Mouse (Mus musculus): ENCODE data around the gene Fkbp15. TPM values are rescaled to one million over a fixed set of nuclear protein-coding genes. Genes with fewer than 3 reads are reported as not detected.
A peak's percentile ranks its signal among the peaks of the same experiment; 100 is the strongest.

The Fkbp15 gene
- polyA plus RNA-seq, 1 experiment = 22.1 TPM

DNA sequence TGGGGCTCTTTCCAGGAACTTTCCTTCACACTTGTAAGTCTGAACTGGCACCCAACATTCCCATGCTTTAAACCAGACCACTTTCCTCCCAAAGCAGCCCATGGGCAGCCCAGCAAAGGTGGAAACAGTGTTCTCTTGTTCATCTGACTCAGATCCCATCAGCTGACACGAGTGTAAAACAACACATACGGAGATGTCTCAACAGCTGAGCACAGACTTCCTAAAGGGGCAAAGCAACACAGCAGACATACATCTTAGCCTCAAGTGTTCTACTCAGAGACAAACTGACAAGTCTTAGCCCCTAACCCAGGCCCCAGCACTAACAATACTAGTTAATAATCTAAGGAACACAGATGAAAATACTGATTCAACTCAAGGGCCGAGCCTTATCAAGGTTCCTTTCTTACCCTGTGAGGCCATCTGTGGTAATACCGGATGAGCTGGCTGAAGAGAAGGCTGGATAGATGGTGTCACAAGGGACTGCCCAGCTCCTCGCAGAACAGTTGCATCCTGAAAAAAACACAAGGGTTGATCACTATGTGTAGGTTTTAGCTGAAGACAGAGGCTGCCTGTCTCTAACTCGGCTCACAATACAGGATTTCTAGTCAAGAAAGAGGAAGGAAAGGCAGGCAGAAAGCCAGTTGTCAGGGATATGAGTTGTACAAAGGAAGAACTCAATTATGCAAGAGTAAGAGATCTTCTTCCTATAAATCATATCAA, 31.2 kb downstream of the Fkbp15 start:
- H3K36me3 ChIP-seq (ENCODE audit: control insufficient read depth, insufficient read depth, low read length, poor library complexity, severe bottlenecking) = peaks cover 5% of the 10 kb centered on the region; the same call in 1 of the 2 replicates
- H3K27me3 ChIP-seq (ENCODE audit: control insufficient read depth, insufficient read depth, low read length, poor library complexity, severe bottlenecking) = no peaks in the 10 kb centered on the region
- TF ChIP-seq CTCF (IDR thresholded peaks at IDR 0.05; ENCODE audit: low read depth, low read length) (no peak), POLR2A (IDR thresholded peaks at IDR 0.05; ENCODE audit: insufficient read depth, low read length) (no peak), EP300 (IDR thresholded peaks at IDR 0.05; ENCODE audit: insufficient read depth, low read depth, low read length) (no peak)
- no peaks in the 10 kb centered on the region for H3K4me1 ChIP-seq (ENCODE audit: control insufficient read depth, insufficient read depth, low read length)
- no peak overlapping the region for H3K9ac ChIP-seq (ENCODE audit: low read depth, poor library complexity, severe bottlenecking)
- H3K27ac ChIP-seq (ENCODE audit: insufficient read depth, low read length) = no peak overlapping the region
- no peak overlapping the region for H3K4me3 ChIP-seq (ENCODE audit: low read depth, low read length)
- H3K9me3 ChIP-seq (replicated peaks; ENCODE audit: control insufficient read depth, insufficient read depth, low read length, poor library complexity, severe bottlenecking) = no peaks in the 10 kb centered on the region

DNA sequence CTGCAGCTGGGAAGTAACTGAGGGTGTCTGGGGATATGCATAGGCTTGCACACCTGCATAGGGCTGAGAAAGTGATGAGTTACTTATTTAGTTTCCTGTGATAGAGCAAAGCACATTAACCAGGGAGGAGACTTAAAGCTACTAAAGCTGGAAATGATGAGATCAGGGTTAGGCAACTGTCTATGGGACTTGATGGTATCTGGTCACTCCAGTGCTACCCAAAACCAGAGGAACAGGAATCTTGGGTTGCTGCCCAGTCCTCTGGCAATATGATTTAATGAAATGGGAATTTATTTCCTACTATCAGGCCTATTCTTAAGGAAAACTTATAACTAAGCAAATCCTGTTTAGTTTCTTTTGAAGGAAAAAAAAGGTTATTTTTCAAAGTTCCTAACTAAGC, 34.2 kb downstream of the Fkbp15 start:
- H3K9me3 ChIP-seq (replicated peaks; ENCODE audit: control insufficient read depth, insufficient read depth, low read length, poor library complexity, severe bottlenecking) = no peaks in the 10 kb centered on the region
- no peaks in the 10 kb centered on the region for H3K27me3 ChIP-seq (ENCODE audit: control insufficient read depth, insufficient read depth, low read length, poor library complexity, severe bottlenecking)
- TF ChIP-seq EP300 (IDR thresholded peaks at IDR 0.05; ENCODE audit: insufficient read depth, low read depth, low read length) = no peak
- no peak for TF ChIP-seq CTCF (IDR thresholded peaks at IDR 0.05; ENCODE audit: low read depth, low read length)
- no peak for TF ChIP-seq POLR2A (IDR thresholded peaks at IDR 0.05; ENCODE audit: insufficient read depth, low read length)
- H3K4me1 ChIP-seq (ENCODE audit: control insufficient read depth, insufficient read depth, low read length) = no peaks in the 10 kb centered on the region
- H3K4me3 ChIP-seq (ENCODE audit: low read depth, low read length) = no peak overlapping the region
- H3K36me3 ChIP-seq (ENCODE audit: control insufficient read depth, insufficient read depth, low read length, poor library complexity, severe bottlenecking) = peaks cover 7% of the 10 kb centered on the region
- no peak overlapping the region for H3K27ac ChIP-seq (ENCODE audit: insufficient read depth, low read length)
- H3K9ac ChIP-seq (ENCODE audit: low read depth, poor library complexity, severe bottlenecking) = no peak overlapping the region

GRCm38 (mm10) chr4:62322684-62323083, 37.7 kb downstream of the Fkbp15 start:
- H3K27me3 ChIP-seq (ENCODE audit: control insufficient read depth, insufficient read depth, low read length, poor library complexity, severe bottlenecking) = no peaks in the 10 kb centered on the region
- TF ChIP-seq CTCF (IDR thresholded peaks at IDR 0.05; ENCODE audit: low read depth, low read length) (no peak), POLR2A (IDR thresholded peaks at IDR 0.05; ENCODE audit: insufficient read depth, low read length) (no peak), EP300 (IDR thresholded peaks at IDR 0.05; ENCODE audit: insufficient read depth, low read depth, low read length) (no peak)
- H3K9ac ChIP-seq (ENCODE audit: low read depth, poor library complexity, severe bottlenecking) = no peak overlapping the region
- no peak overlapping the region for H3K4me3 ChIP-seq (ENCODE audit: low read depth, low read length)
- H3K4me1 ChIP-seq (ENCODE audit: control insufficient read depth, insufficient read depth, low read length) = no peaks in the 10 kb centered on the region
- H3K36me3 ChIP-seq (ENCODE audit: control insufficient read depth, insufficient read depth, low read length, poor library complexity, severe bottlenecking) = peaks cover 6% of the 10 kb centered on the region
- no peaks in the 10 kb centered on the region for H3K9me3 ChIP-seq (replicated peaks; ENCODE audit: control insufficient read depth, insufficient read depth, low read length, poor library complexity, severe bottlenecking)
- H3K27ac ChIP-seq (ENCODE audit: insufficient read depth, low read length) = no peak overlapping the region

- peaks cover 5% of the 10 kb centered on the region for H3K4me1 ChIP-seq (ENCODE audit: control insufficient read depth, insufficient read depth, low read length)
- TF ChIP-seq CTCF (IDR thresholded peaks at IDR 0.05; ENCODE audit: low read depth, low read length) = no peak
- no peak for TF ChIP-seq EP300 (IDR thresholded peaks at IDR 0.05; ENCODE audit: insufficient read depth, low read depth, low read length)
- no peak for TF ChIP-seq POLR2A (IDR thresholded peaks at IDR 0.05; ENCODE audit: insufficient read depth, low read length)
- peaks cover 2% of the 10 kb centered on the region; the same call in 1 of the 2 replicates for H3K36me3 ChIP-seq (ENCODE audit: control insufficient read depth, insufficient read depth, low read length, poor library complexity, severe bottlenecking)
- no peak overlapping the region for H3K4me3 ChIP-seq (ENCODE audit: low read depth, low read length)
- no peak overlapping the region for H3K9ac ChIP-seq (ENCODE audit: low read depth, poor library complexity, severe bottlenecking)
- H3K9me3 ChIP-seq (replicated peaks; ENCODE audit: control insufficient read depth, insufficient read depth, low read length, poor library complexity, severe bottlenecking) = no peaks in the 10 kb centered on the region
- no peak overlapping the region for H3K27ac ChIP-seq (ENCODE audit: insufficient read depth, low read length)
- no peaks in the 10 kb centered on the region for H3K27me3 ChIP-seq (ENCODE audit: control insufficient read depth, insufficient read depth, low read length, poor library complexity, severe bottlenecking)
Measured at GRCm38 (mm10) chr4:62318294-62318693, 42.1 kb downstream of the Fkbp15 start.

- peaks cover 2% of the 10 kb centered on the region; the same call in 1 of the 2 replicates for H3K36me3 ChIP-seq (ENCODE audit: control insufficient read depth, insufficient read depth, low read length, poor library complexity, severe bottlenecking)
Measured at GRCm38 (mm10) chr4:62316456-62316855, 43.9 kb downstream of the Fkbp15 start.

GRCm38 (mm10) chr4:62314516-62314915, 45.8 kb downstream of the Fkbp15 start:
- no peaks in the 10 kb centered on the region for H3K27me3 ChIP-seq (ENCODE audit: control insufficient read depth, insufficient read depth, low read length, poor library complexity, severe bottlenecking)
- no peak overlapping the region for H3K9ac ChIP-seq (ENCODE audit: low read depth, poor library complexity, severe bottlenecking)
- TF ChIP-seq EP300 (IDR thresholded peaks at IDR 0.05; ENCODE audit: insufficient read depth, low read depth, low read length) = no peak
- TF ChIP-seq CTCF (IDR thresholded peaks at IDR 0.05; ENCODE audit: low read depth, low read length) = no peak
- no peak for TF ChIP-seq POLR2A (IDR thresholded peaks at IDR 0.05; ENCODE audit: insufficient read depth, low read length)
- H3K4me1 ChIP-seq (ENCODE audit: control insufficient read depth, insufficient read depth, low read length) = peaks cover 7% of the 10 kb centered on the region
- H3K9me3 ChIP-seq (replicated peaks; ENCODE audit: control insufficient read depth, insufficient read depth, low read length, poor library complexity, severe bottlenecking) = no peaks in the 10 kb centered on the region
- H3K36me3 ChIP-seq (ENCODE audit: control insufficient read depth, insufficient read depth, low read length, poor library complexity, severe bottlenecking) = no peaks in the 10 kb centered on the region
- peak overlapping the region; percentile 23; the same call in 1 of the 2 replicates for H3K27ac ChIP-seq (ENCODE audit: insufficient read depth, low read length)
- no peak overlapping the region for H3K4me3 ChIP-seq (ENCODE audit: low read depth, low read length)

More at GRCm38 (mm10) chr4:62316456-62316855, 43.9 kb downstream of the Fkbp15 start:
- peak overlapping the region; percentile 51; the same call in 1 of the 2 replicates for H3K27ac ChIP-seq (ENCODE audit: insufficient read depth, low read length)
- H3K9me3 ChIP-seq (replicated peaks; ENCODE audit: control insufficient read depth, insufficient read depth, low read length, poor library complexity, severe bottlenecking) = no peaks in the 10 kb centered on the region
- H3K9ac ChIP-seq (ENCODE audit: low read depth, poor library complexity, severe bottlenecking) = no peak overlapping the region
- H3K4me1 ChIP-seq (ENCODE audit: control insufficient read depth, insufficient read depth, low read length) = peaks cover 7% of the 10 kb centered on the region
- TF ChIP-seq POLR2A (IDR thresholded peaks at IDR 0.05; ENCODE audit: insufficient read depth, low read length) (no peak), CTCF (IDR thresholded peaks at IDR 0.05; ENCODE audit: low read depth, low read length) (no peak), EP300 (IDR thresholded peaks at IDR 0.05; ENCODE audit: insufficient read depth, low read depth, low read length) (0 out of 2 replicates have a peak, but pooled peaks have one; percentile 54)
- H3K27me3 ChIP-seq (ENCODE audit: control insufficient read depth, insufficient read depth, low read length, poor library complexity, severe bottlenecking) = no peaks in the 10 kb centered on the region
- H3K4me3 ChIP-seq (ENCODE audit: low read depth, low read length) = no peak overlapping the region
